Mouse (Mus musculus): Measurements from ENCODE around the gene Pde6c. TPM values are rescaled to one million over a fixed set of nuclear protein-coding genes. Genes with fewer than 3 reads are reported as not detected.
A peak's percentile ranks its signal among the peaks of the same experiment; 100 is the strongest.

Gene Pde6c
- polyA plus RNA-seq, 1 experiment from 2014 or later = 4.0 TPM

DNA sequence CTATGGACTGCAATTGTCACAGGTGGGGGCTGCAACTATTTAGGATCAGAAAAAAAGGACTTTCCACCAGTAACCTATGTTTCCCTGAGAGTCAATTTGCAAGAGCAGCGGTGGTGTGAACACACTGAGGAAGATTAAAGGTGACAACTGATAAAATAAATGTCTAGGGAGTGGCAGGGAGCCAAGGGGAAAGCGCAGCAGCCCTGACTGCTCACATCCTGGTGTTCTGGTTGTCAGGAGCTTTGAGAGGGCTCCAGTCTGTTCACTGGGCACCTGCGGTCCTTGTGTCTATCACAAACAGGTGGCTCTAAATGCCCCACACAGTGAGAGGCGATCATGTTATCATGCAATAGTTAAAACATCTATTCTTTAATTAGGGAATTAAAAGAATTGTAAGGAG, 20.0 kb upstream of the Pde6c start:
- Histone ChIP-seq H3K9ac (no peak overlapping the region), H3K27ac (no peak overlapping the region), H3K4me1 (replicated peaks) (no peaks in the 10 kb centered on the region), H3K4me3 (replicated peaks) (no peak overlapping the region), H3K27me3 (no peaks in the 10 kb centered on the region), H3K4me2 (no peak overlapping the region), H3K36me3 (0 out of 2 replicates have a peak, but pooled peaks cover 2% of the 10 kb centered on the region), H3K9me3 (replicated peaks) (no peaks in the 10 kb centered on the region)
- 42% methylated on average over 4 of the region's 4 CpGs for WGBS (ENCODE audit: insufficient replicate concordance)
- DNase-seq = no peak
- no peak for ATAC-seq (ENCODE audit: low read depth)

DNA sequence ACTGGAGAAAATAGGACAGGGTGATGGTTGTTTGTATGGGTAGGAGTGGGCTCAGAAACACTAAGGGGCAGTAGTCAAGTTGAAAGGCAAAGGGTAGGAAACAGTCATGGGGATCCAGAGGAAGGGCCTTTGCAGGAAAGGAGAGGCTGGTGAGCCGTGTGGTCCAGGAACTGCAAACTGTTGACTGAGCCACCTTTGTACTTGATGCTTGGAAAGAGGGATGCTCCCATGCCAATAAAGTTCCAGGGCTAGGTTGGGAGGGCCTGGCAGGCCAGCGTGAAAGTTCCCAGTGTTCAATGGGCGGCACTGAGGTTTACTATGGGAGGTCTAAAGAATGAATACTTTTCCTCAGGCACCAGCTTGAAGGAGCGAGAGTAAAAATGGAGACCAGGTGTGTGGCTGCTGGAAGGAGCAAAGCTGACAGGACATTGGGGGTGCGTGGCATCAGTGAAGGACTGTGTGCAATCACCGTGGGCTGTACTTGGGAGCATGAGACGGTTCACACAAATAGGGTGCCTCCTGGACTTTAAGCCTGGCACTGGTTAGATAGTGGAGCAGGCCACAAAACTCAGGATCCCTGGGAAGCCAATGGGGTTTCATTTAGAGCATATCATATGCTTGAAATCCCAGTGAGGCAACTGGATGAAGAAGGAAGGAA, 17.6 kb upstream of the Pde6c start:
- DNase-seq = no peak
- H3K4me2 ChIP-seq = no peak overlapping the region
- 0 out of 2 replicates have a peak, but pooled peaks have one; percentile 19 for ATAC-seq (ENCODE audit: low read depth)

DNA sequence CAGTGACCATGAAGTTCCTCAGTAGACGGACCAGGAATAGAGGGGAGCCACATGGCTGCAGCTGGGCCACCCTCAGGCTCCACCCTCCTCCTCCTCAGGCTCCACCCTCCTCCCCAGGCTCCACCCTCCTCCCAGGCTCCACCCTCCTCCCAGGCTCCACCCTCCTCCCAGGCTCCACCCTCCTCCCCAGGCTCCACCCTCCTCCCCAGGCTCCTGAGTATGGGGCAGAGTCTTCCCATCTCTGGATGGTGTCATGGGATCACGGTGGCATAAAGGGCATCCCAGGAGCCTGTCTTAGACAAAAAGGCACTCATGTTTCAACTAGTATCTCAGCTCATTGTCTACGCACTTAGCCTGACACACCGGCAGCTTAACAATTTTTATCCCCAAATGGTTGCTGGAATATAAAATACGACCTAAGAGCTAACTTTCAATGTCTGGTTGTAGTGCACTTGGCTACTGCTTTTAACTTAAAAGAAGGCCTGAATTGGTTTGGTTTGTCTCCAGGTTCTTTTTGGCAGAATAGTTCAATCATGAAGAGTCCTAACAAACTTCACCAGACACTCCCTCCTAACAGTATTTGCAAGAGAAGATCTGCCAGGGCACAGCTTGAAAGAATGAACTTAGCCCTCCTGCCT, 12.3 kb upstream of the Pde6c start:
- DNase-seq (no peak), ATAC-seq (ENCODE audit: low read depth) (peak; percentile 43)
- no peak overlapping the region for H3K4me3 ChIP-seq (replicated peaks)

More for the DNA sequence above, 17.6 kb upstream of the Pde6c start:
- Histone ChIP-seq H3K9ac (no peak overlapping the region), H3K27ac (no peak overlapping the region), H3K4me3 (replicated peaks) (no peak overlapping the region), H3K9me3 (replicated peaks) (no peaks in the 10 kb centered on the region), H3K4me1 (replicated peaks) (no peaks in the 10 kb centered on the region), H3K27me3 (no peaks in the 10 kb centered on the region), H3K36me3 (peaks cover 7% of the 10 kb centered on the region; the same call in 1 of the 2 replicates)
- WGBS (ENCODE audit: insufficient replicate concordance) = 70% methylated on average over 7 of the region's 7 CpGs

DNA sequence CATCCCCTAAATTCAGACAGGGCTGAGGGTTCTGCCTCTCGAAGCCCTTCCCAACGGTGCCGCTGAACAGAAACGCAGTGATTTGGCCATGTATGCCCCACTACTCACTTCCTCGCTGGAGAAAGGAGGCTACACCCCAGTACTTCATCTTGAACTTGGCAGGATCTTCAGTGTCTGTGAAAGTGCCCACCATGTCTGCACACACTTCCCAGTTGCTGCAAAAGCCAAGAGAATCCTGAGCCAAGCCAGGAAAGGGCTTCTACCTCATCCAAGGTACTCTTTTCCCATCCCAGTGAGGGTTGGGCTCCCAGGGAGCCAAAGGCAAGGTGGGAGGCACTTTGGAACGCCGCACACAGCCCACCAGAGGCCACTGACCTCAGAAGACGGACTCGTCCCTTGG, 8.7 kb upstream of the Pde6c start:
- Histone ChIP-seq H3K4me3 (replicated peaks) (peak overlapping the region; percentile 53), H3K9me3 (replicated peaks) (no peaks in the 10 kb centered on the region), H3K9ac (peak overlapping the region; percentile 65), H3K27me3 (peaks cover 35% of the 10 kb centered on the region), H3K36me3 (no peaks in the 10 kb centered on the region), H3K4me2 (peak overlapping the region; percentile 56), H3K4me1 (replicated peaks) (peaks cover 4% of the 10 kb centered on the region; the same call in 1 of the 2 replicates), H3K27ac (peak overlapping the region; percentile 66)
- 19% methylated on average over 9 of the region's 9 CpGs for WGBS (ENCODE audit: insufficient replicate concordance)
- no peak for ATAC-seq (ENCODE audit: low read depth)
- no peak for DNase-seq

More for the DNA sequence above, 12.3 kb upstream of the Pde6c start:
- Histone ChIP-seq H3K9ac (no peak overlapping the region), H3K27me3 (peaks cover 28% of the 10 kb centered on the region), H3K9me3 (replicated peaks) (no peaks in the 10 kb centered on the region), H3K27ac (no peak overlapping the region), H3K4me2 (no peak overlapping the region), H3K36me3 (peaks cover 7% of the 10 kb centered on the region; the same call in 1 of the 2 replicates), H3K4me1 (replicated peaks) (no peaks in the 10 kb centered on the region)
- WGBS (ENCODE audit: insufficient replicate concordance) = 66% methylated on average over 5 of the region's 5 CpGs

DNA sequence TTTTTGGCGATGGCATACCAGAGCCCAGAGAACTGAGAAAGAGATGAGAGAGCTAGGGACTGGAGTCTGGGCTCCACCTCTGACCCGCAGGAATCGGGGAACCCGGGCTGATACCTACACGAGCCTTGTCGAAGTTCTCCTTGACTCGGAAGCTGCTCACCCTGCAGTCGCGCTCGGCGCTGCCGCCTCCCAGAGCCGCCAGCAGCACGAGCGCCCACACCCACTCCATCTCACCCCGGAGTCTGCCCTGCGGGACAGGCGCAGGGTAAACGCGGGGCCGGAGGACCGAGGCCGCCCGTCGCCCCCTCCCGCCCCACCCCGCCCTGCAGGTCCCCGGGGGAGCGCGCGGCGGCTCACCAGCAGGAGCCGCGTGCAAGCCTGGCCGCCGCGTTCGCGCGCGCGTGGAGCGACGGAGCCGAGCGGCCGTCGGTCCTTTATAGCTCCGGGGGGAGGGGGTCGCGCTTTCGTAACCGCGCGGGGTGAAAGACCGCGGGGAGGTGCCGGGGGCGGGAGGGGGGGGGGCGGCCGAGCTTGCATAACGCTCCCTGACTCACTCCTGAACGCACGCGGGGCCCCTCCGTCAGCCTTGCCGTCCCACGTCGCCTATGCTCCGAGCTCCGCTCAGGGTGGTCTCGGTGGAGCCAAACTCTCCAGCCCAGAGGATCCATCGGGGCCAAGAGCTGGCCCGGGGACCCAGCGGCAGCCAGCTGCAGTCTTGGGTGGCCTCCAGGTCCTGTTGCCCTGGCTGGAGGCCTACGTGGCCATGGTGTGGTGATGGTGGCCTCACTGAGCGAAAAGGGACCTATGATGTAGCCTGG, 8.0 kb upstream of the Pde6c start:
- H3K4me3 ChIP-seq (replicated peaks) = peak overlapping the region; percentile 53
- H3K4me2 ChIP-seq = peak overlapping the region; percentile 56
- peak overlapping the region; percentile 91 for H3K27ac ChIP-seq
- H3K9ac ChIP-seq = peak overlapping the region; percentile 65
- H3K4me1 ChIP-seq (replicated peaks) = peaks cover 4% of the 10 kb centered on the region; the same call in 1 of the 2 replicates
- no peaks in the 10 kb centered on the region for H3K36me3 ChIP-seq
- peaks cover 35% of the 10 kb centered on the region for H3K27me3 ChIP-seq
- no peak for DNase-seq
- H3K9me3 ChIP-seq (replicated peaks) = no peaks in the 10 kb centered on the region
- WGBS (ENCODE audit: insufficient replicate concordance) = 2% methylated on average over 53 of the region's 77 CpGs
- peak; percentile 72 for ATAC-seq (ENCODE audit: low read depth)

DNA sequence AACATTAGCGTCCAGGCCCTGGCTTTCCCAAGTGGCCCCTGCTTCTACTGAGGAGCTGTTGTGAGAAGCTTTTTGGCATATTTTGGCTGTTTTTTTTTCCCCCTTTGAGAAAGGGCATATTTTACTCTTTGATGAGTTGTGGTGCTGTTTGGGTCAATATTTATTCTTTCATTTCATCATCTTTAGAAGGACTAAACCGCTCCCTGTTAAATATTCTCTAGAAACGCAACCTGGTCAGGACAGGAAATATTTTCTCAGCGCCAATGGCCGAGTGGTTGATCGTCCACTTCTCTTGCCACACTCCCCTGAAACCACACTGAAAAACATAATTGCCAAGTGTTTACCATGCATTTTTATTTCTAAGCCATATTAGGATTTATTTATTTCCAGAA, 7.4 kb upstream of the Pde6c start, which contains the start of gene Rbp4:
Rbp4 (minus strand) TSS at position 63 of the 392 bp plus-strand sequence.
- H3K4me2 ChIP-seq = peak within 1 kb of the TSS; percentile 56
- no peaks in the 10 kb centered on the region for H3K36me3 ChIP-seq
- DNase-seq (no peak), ATAC-seq (ENCODE audit: low read depth) (peak; percentile 18; the same call in 1 of the 2 replicates)
- 44% methylated on average over 6 of the region's 6 CpGs for WGBS (ENCODE audit: insufficient replicate concordance)
- H3K27me3 ChIP-seq = peaks cover 35% of the 10 kb centered on the region
- peak within 1 kb of the TSS; percentile 53 for H3K4me3 ChIP-seq (replicated peaks)
- peaks cover 4% of the 10 kb centered on the region; the same call in 1 of the 2 replicates for H3K4me1 ChIP-seq (replicated peaks)
- H3K9me3 ChIP-seq (replicated peaks) = no peaks in the 10 kb centered on the region
- peak within 1 kb of the TSS; percentile 65 for H3K9ac ChIP-seq
- peak within 1 kb of the TSS; percentile 91 for H3K27ac ChIP-seq

DNA sequence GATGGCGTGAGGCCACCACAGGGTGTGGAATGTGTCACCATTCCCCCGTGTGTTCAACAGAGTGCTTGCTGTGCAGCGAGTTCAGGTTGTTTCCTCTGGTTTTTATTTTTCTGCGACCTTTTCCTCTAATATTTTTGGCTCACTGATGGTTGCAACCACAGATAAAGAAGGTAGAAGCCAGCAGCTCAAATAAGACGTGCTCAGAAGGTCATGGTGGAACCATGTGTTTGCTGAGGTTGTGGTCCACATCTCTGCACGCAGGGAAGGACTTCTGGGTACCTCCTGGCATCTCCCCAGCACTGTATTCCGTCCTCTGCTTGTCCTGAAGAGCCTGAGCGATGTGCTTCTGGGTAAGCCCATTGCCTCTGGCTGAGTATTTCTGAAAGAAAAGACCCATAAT, 5.9 kb upstream of the Pde6c start:
- Histone ChIP-seq H3K4me2 (no peak overlapping the region), H3K9ac (no peak overlapping the region), H3K9me3 (replicated peaks) (no peaks in the 10 kb centered on the region), H3K4me3 (replicated peaks) (no peak overlapping the region), H3K4me1 (replicated peaks) (peaks cover 4% of the 10 kb centered on the region; the same call in 1 of the 2 replicates), H3K36me3 (no peaks in the 10 kb centered on the region), H3K27me3 (peaks cover 35% of the 10 kb centered on the region), H3K27ac (no peak overlapping the region)
- DNase-seq = no peak
- WGBS (ENCODE audit: insufficient replicate concordance) = 44% methylated on average over 8 of the region's 8 CpGs
- no peak for ATAC-seq (ENCODE audit: low read depth)

DNA sequence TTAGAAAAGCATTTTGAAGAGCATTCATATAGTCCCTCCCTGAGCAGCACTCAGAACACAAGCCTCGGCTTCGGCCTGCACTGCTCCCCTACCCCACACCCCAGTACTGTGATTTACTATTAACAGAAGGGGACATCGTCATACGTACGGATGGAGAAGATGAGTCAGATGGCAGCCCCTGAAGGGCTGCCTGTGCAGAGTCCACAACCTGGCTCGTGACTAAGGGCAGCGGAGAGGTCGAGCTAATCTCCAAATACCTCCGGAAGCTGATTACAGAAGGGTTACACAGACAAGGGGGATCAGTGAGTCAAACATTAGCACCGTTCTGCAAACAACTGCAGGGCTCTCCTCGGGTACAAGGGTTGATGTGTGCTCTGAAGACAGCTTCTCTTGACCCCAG, 1.4 kb downstream of the Pde6c start:
- no peak overlapping the region for H3K4me3 ChIP-seq (replicated peaks)
- 47% methylated on average over 11 of the region's 11 CpGs for WGBS (ENCODE audit: insufficient replicate concordance)

DNA sequence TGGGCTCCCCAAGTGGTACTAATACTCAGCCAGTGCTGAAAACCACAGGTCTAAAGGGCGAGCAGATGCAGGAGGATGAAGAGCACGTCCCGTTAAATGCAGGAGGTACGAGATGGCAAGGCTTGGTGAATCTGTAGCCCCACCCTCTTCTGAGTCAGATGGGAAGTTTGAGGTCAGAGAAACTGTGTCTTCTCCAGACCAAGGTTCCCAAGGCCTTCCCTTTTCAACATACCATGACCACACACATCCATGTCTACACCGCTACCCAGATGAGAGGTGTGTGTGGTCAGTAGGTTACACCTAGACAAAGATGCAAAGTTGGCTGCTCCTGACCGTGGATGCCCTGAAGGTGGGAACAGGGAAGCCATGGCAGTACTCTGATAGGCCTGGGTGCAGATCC, 2.2 kb downstream of the Pde6c start:
- ATAC-seq (ENCODE audit: low read depth) (0 out of 2 replicates have a peak, but pooled peaks have one; percentile 7), DNase-seq (no peak)
- Histone ChIP-seq H3K4me2 (no peak overlapping the region), H3K36me3 (no peaks in the 10 kb centered on the region), H3K9me3 (replicated peaks) (no peaks in the 10 kb centered on the region), H3K27ac (peak overlapping the region; percentile 61; the same call in 1 of the 2 replicates), H3K9ac (no peak overlapping the region), H3K4me3 (replicated peaks) (no peak overlapping the region), H3K27me3 (no peaks in the 10 kb centered on the region), H3K4me1 (replicated peaks) (peaks cover 13% of the 10 kb centered on the region)
- WGBS (ENCODE audit: insufficient replicate concordance) = 49% methylated on average over 6 of the region's 6 CpGs

More for the DNA sequence above, 1.4 kb downstream of the Pde6c start:
- ATAC-seq (ENCODE audit: low read depth) (peak; percentile 88), DNase-seq (no peak)
- H3K9ac ChIP-seq = no peak overlapping the region
- H3K36me3 ChIP-seq = no peaks in the 10 kb centered on the region
- H3K27ac ChIP-seq = peak overlapping the region; percentile 62
- H3K9me3 ChIP-seq (replicated peaks) = no peaks in the 10 kb centered on the region
- H3K4me2 ChIP-seq = no peak overlapping the region
- no peaks in the 10 kb centered on the region for H3K27me3 ChIP-seq
- peaks cover 13% of the 10 kb centered on the region for H3K4me1 ChIP-seq (replicated peaks)

DNA sequence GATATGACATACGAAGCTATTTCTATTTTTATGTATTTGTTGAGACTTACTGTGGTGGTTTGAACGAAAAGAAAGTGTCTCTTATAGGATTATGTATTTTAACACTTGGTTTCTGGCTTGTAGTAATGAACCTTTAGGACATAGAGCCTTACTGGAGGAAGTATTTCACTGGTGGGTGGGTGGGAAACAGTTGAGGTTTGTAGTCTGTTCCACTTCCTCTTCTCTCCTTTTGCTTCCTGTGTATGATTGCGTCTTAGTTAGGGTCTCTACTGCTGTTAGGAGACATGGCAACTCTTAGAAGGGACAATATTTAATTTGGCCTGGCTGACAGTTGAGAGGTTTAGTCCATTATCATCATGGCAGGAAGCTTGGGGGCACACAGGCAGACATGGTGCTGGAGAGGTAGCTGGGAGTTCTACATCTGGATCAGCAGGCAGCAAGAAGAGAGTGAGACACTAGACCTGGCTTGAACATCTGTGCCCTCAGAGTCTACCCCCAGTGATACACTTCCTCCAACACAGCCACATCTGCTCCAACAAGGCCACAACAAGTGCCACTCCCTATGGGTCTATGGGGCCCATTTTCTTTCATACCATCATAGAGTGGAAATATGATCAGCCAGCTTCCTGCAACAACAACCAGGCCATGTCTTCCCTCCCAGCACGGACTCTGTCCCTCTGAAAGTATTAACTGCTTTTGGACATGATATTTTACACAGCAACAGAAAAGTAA, 11.1 kb downstream of the Pde6c start:
- Histone ChIP-seq H3K36me3 (no peaks in the 10 kb centered on the region), H3K4me1 (replicated peaks) (no peaks in the 10 kb centered on the region), H3K27me3 (no peaks in the 10 kb centered on the region), H3K9ac (no peak overlapping the region), H3K4me3 (replicated peaks) (no peak overlapping the region), H3K27ac (no peak overlapping the region), H3K4me2 (no peak overlapping the region), H3K9me3 (replicated peaks) (no peaks in the 10 kb centered on the region)
- DNase-seq (no peak), ATAC-seq (ENCODE audit: low read depth) (no peak)
- 32% methylated on average over 4 of the region's 4 CpGs for WGBS (ENCODE audit: insufficient replicate concordance)

Data from liver, embryonic 13.5 days (tissue).